Mouse (Mus musculus): Measurements from ENCODE around the gene Inpp4b. TPM values are rescaled to one million over a fixed set of nuclear protein-coding genes. Genes with fewer than 3 reads are reported as not detected.

The Inpp4b gene
- polyA plus RNA-seq, 1 experiment from 2014 or later = 10.1 TPM

- no peak overlapping the region for H3K9ac ChIP-seq (replicated peaks; ENCODE audit: low read depth, low read length)
- 84% methylated on average over 3 of the region's 3 CpGs for WGBS
- no peak overlapping the region for H3K27ac ChIP-seq (ENCODE audit: low read depth, low read length)
- no peaks in the 10 kb centered on the region for H3K4me1 ChIP-seq (ENCODE audit: control insufficient read depth, insufficient read depth, low read length)
- no peak overlapping the region for H3K4me2 ChIP-seq (ENCODE audit: low read depth, low read length)
- no peaks in the 10 kb centered on the region for H3K36me3 ChIP-seq (ENCODE audit: control insufficient read depth, insufficient read depth, low read length)
- H3K27me3 ChIP-seq (ENCODE audit: control insufficient read depth, insufficient read depth, low read length) = no peaks in the 10 kb centered on the region
- H3K9me3 ChIP-seq (ENCODE audit: control insufficient read depth, low read length) = no peaks in the 10 kb centered on the region
- ATAC-seq (ENCODE audit: low read depth) = no peak
- no peak overlapping the region for H3K4me3 ChIP-seq (ENCODE audit: low read depth, low read length)
Measured at GRCm38 (mm10) chr8:81867020-81867419, 524.7 kb downstream of the Inpp4b start.

GRCm38 (mm10) chr8:81870466-81870865, 528.1 kb downstream of the Inpp4b start:
- Histone ChIP-seq H3K4me2 (ENCODE audit: low read depth, low read length) (no peak overlapping the region), H3K9ac (replicated peaks; ENCODE audit: low read depth, low read length) (no peak overlapping the region), H3K27ac (ENCODE audit: low read depth, low read length) (no peak overlapping the region), H3K4me3 (ENCODE audit: low read depth, low read length) (no peak overlapping the region), H3K27me3 (ENCODE audit: control insufficient read depth, insufficient read depth, low read length) (no peaks in the 10 kb centered on the region), H3K4me1 (ENCODE audit: control insufficient read depth, insufficient read depth, low read length) (no peaks in the 10 kb centered on the region), H3K36me3 (ENCODE audit: control insufficient read depth, insufficient read depth, low read length) (no peaks in the 10 kb centered on the region), H3K9me3 (ENCODE audit: control insufficient read depth, low read length) (no peaks in the 10 kb centered on the region)
- no peak for ATAC-seq (ENCODE audit: low read depth)
- 90% methylated on average over 2 of the region's 2 CpGs for WGBS

GRCm38 (mm10) chr8:81880071-81880470, 537.7 kb downstream of the Inpp4b start:
- Histone ChIP-seq H3K27me3 (ENCODE audit: control insufficient read depth, insufficient read depth, low read length) (no peaks in the 10 kb centered on the region), H3K4me3 (ENCODE audit: low read depth, low read length) (no peak overlapping the region), H3K9ac (replicated peaks; ENCODE audit: low read depth, low read length) (no peak overlapping the region), H3K36me3 (ENCODE audit: control insufficient read depth, insufficient read depth, low read length) (no peaks in the 10 kb centered on the region), H3K27ac (ENCODE audit: low read depth, low read length) (no peak overlapping the region), H3K4me1 (ENCODE audit: control insufficient read depth, insufficient read depth, low read length) (no peaks in the 10 kb centered on the region), H3K4me2 (ENCODE audit: low read depth, low read length) (no peak overlapping the region), H3K9me3 (ENCODE audit: control insufficient read depth, low read length) (no peaks in the 10 kb centered on the region)
- WGBS = 81% methylated on average over 3 of the region's 3 CpGs
- ATAC-seq (ENCODE audit: low read depth) = no peak

DNA sequence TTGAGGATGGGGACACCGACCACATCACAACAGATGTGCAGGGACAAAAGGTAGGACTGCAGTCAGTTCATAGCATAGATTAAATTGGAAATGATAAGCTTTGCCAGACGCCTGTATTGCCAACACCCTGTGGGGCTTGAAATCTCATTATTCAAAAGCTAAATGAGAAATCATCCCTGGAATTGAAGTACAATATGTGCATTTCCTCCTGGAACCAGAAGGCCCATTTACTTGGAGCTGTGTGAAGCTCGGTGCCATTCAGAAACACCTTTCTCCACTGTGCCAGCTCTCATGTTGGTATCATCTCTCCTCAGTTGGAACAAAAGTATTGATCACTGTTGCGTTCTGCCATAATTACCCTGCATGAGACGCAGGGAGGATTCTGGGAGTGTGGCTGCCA, 541.8 kb downstream of the Inpp4b start:
- no peaks in the 10 kb centered on the region for H3K36me3 ChIP-seq (ENCODE audit: control insufficient read depth, insufficient read depth, low read length)
- no peak overlapping the region for H3K4me3 ChIP-seq (ENCODE audit: low read depth, low read length)
- ATAC-seq (ENCODE audit: low read depth) = no peak
- H3K27me3 ChIP-seq (ENCODE audit: control insufficient read depth, insufficient read depth, low read length) = no peaks in the 10 kb centered on the region
- no peak overlapping the region for H3K9ac ChIP-seq (replicated peaks; ENCODE audit: low read depth, low read length)
- no peak overlapping the region for H3K27ac ChIP-seq (ENCODE audit: low read depth, low read length)
- H3K4me2 ChIP-seq (ENCODE audit: low read depth, low read length) = no peak overlapping the region
- no peaks in the 10 kb centered on the region for H3K9me3 ChIP-seq (ENCODE audit: control insufficient read depth, low read length)
- 77% methylated on average over 5 of the region's 5 CpGs for WGBS
- no peaks in the 10 kb centered on the region for H3K4me1 ChIP-seq (ENCODE audit: control insufficient read depth, insufficient read depth, low read length)

DNA sequence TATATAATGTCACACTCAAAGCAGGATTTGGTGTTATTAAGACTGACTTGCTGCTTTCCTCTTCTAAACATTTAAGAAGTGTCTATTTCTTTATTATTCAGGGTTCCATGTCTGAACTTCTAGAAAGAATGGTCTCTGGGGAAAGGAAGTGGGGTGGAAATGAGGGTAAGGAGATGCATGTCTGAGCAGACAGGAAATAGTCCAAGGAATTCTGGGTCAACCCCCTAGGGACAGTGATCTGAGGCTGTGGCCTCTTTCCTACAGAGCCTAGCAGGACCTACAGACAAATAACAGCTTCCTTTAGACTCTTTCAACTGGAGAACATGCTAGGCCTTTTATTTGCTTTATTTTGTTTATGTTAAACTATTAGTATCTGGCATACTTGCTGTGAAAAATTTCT, 546.5 kb downstream of the Inpp4b start:
- H3K4me2 ChIP-seq (ENCODE audit: low read depth, low read length) = no peak overlapping the region
- no peaks in the 10 kb centered on the region for H3K9me3 ChIP-seq (ENCODE audit: control insufficient read depth, low read length)
- no peaks in the 10 kb centered on the region for H3K36me3 ChIP-seq (ENCODE audit: control insufficient read depth, insufficient read depth, low read length)
- no peak for ATAC-seq (ENCODE audit: low read depth)
- no peak overlapping the region for H3K9ac ChIP-seq (replicated peaks; ENCODE audit: low read depth, low read length)
- no peak overlapping the region for H3K27ac ChIP-seq (ENCODE audit: low read depth, low read length)
- H3K4me1 ChIP-seq (ENCODE audit: control insufficient read depth, insufficient read depth, low read length) = no peaks in the 10 kb centered on the region
- no peak overlapping the region for H3K4me3 ChIP-seq (ENCODE audit: low read depth, low read length)
- H3K27me3 ChIP-seq (ENCODE audit: control insufficient read depth, insufficient read depth, low read length) = no peaks in the 10 kb centered on the region

GRCm38 (mm10) chr8:81893292-81893691, 550.9 kb downstream of the Inpp4b start:
- Histone ChIP-seq H3K4me3 (ENCODE audit: low read depth, low read length) (no peak overlapping the region), H3K36me3 (ENCODE audit: control insufficient read depth, insufficient read depth, low read length) (no peaks in the 10 kb centered on the region), H3K9ac (replicated peaks; ENCODE audit: low read depth, low read length) (no peak overlapping the region), H3K9me3 (ENCODE audit: control insufficient read depth, low read length) (no peaks in the 10 kb centered on the region), H3K4me1 (ENCODE audit: control insufficient read depth, insufficient read depth, low read length) (no peaks in the 10 kb centered on the region), H3K27ac (ENCODE audit: low read depth, low read length) (no peak overlapping the region), H3K4me2 (ENCODE audit: low read depth, low read length) (no peak overlapping the region), H3K27me3 (ENCODE audit: control insufficient read depth, insufficient read depth, low read length) (no peaks in the 10 kb centered on the region)
- WGBS = 76% methylated on average over 1 of the region's 1 CpGs
- no peak for ATAC-seq (ENCODE audit: low read depth)

DNA sequence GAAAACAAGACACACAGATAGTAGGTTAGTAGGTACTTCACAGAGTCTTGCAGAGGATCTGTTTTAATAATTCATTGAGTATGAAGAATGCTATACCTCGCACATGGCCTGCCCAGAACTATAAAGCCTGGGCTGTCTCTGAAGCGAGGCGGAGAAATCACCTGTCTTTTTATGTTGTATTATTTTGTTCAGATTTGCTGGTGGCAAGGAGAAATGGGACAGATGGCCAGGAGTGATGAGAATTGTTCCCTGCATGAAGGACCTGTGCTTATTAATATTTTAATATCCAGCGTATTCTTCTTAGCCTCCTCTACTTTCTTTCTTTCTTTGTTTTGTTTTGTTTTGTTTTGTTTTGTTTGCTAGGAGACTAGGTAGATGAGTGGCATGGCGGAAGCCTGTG, 604.5 kb downstream of the Inpp4b start:
- Histone ChIP-seq H3K4me1 (ENCODE audit: control insufficient read depth, insufficient read depth, low read length) (no peaks in the 10 kb centered on the region), H3K36me3 (ENCODE audit: control insufficient read depth, insufficient read depth, low read length) (no peaks in the 10 kb centered on the region), H3K9ac (replicated peaks; ENCODE audit: low read depth, low read length) (no peak overlapping the region), H3K4me2 (ENCODE audit: low read depth, low read length) (no peak overlapping the region), H3K4me3 (ENCODE audit: low read depth, low read length) (no peak overlapping the region), H3K9me3 (ENCODE audit: control insufficient read depth, low read length) (no peaks in the 10 kb centered on the region), H3K27me3 (ENCODE audit: control insufficient read depth, insufficient read depth, low read length) (no peaks in the 10 kb centered on the region), H3K27ac (ENCODE audit: low read depth, low read length) (no peak overlapping the region)
- WGBS = 87% methylated on average over 5 of the region's 5 CpGs
- no peak for ATAC-seq (ENCODE audit: low read depth)

DNA sequence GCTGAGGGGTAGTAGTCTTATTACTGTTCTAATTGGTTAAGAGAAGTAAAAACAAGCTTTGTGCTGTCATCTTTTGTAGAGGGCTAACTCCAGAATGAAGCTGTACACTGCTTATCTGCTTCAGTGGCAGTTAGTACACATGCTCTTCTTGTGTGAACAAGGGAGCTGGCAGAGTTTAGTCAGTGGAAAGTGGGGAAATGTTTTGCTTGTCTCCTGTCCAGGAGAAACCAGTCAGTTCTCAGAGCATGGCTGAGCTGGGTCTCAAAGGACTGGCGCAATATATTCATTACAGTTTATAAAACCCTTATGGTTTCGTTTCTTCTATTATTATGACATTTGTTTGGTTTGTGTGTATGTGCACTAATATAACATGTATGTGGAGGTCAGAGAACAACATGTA, 610.7 kb downstream of the Inpp4b start:
- Histone ChIP-seq H3K27me3 (ENCODE audit: control insufficient read depth, insufficient read depth, low read length) (no peaks in the 10 kb centered on the region), H3K4me3 (ENCODE audit: low read depth, low read length) (no peak overlapping the region), H3K27ac (ENCODE audit: low read depth, low read length) (no peak overlapping the region), H3K4me2 (ENCODE audit: low read depth, low read length) (no peak overlapping the region), H3K9ac (replicated peaks; ENCODE audit: low read depth, low read length) (no peak overlapping the region), H3K9me3 (ENCODE audit: control insufficient read depth, low read length) (no peaks in the 10 kb centered on the region), H3K4me1 (ENCODE audit: control insufficient read depth, insufficient read depth, low read length) (no peaks in the 10 kb centered on the region), H3K36me3 (ENCODE audit: control insufficient read depth, insufficient read depth, low read length) (no peaks in the 10 kb centered on the region)
- 80% methylated on average over 2 of the region's 2 CpGs for WGBS
- no peak for ATAC-seq (ENCODE audit: low read depth)

DNA sequence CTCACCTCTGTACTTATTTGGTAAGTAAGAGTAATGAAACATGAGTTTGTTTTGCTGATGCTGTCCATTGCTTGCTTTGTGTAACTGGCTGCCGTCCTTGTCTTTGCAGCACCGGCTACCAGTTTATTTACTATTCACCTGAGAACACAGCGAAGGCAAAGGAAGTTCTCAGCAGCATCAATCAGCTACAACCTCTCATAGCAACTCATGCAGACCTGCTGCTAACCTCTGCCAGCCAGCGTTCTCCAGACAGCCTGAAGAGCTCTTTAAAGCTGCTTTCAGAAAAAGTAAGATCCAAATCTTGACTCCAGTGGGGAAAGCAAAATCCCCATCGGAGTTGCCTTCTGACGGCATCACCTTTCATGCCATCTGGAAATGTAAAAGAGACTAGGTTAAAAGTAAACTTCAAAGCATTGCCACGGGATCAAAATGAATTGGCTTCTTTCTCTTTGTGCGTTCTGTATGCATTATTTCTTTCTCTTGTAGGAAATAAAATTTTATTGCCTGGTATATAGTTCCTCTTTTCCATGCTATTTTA, 642.8 kb downstream of the Inpp4b start:
- ATAC-seq (ENCODE audit: low read depth) = no peak
- Histone ChIP-seq H3K4me3 (ENCODE audit: low read depth, low read length) (no peak overlapping the region), H3K27ac (ENCODE audit: low read depth, low read length) (no peak overlapping the region), H3K36me3 (ENCODE audit: control insufficient read depth, insufficient read depth, low read length) (no peaks in the 10 kb centered on the region), H3K9ac (replicated peaks; ENCODE audit: low read depth, low read length) (no peak overlapping the region), H3K9me3 (ENCODE audit: control insufficient read depth, low read length) (no peaks in the 10 kb centered on the region), H3K4me2 (ENCODE audit: low read depth, low read length) (no peak overlapping the region), H3K27me3 (ENCODE audit: control insufficient read depth, insufficient read depth, low read length) (no peaks in the 10 kb centered on the region), H3K4me1 (ENCODE audit: control insufficient read depth, insufficient read depth, low read length) (no peaks in the 10 kb centered on the region)
- 55% methylated on average over 8 of the region's 8 CpGs for WGBS

DNA sequence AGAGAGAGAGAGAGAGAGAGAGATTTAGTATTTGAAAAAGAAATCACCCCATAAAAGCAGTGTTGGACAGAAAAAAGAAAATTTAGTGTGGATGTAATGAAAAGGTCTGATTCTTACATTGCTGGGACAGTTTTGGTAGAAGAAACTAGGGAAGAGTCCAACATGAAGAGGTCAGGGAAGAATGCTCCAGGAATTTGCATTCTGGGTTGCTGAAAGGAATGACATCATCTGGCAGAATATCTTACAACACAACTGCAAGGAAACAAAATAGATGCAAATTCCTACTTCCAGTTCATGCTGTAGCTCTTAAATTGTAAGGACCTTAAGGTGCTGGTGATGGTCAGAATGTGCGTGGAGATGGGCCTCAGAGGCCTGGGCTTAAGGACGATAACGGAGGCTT, 650.6 kb downstream of the Inpp4b start:
- Histone ChIP-seq H3K9me3 (ENCODE audit: control insufficient read depth, low read length) (no peaks in the 10 kb centered on the region), H3K27me3 (ENCODE audit: control insufficient read depth, insufficient read depth, low read length) (no peaks in the 10 kb centered on the region), H3K27ac (ENCODE audit: low read depth, low read length) (no peak overlapping the region), H3K4me2 (ENCODE audit: low read depth, low read length) (no peak overlapping the region), H3K9ac (replicated peaks; ENCODE audit: low read depth, low read length) (no peak overlapping the region), H3K4me1 (ENCODE audit: control insufficient read depth, insufficient read depth, low read length) (no peaks in the 10 kb centered on the region), H3K4me3 (ENCODE audit: low read depth, low read length) (no peak overlapping the region), H3K36me3 (ENCODE audit: control insufficient read depth, insufficient read depth, low read length) (no peaks in the 10 kb centered on the region)
- no peak for ATAC-seq (ENCODE audit: low read depth)
- WGBS = 92% methylated on average over 3 of the region's 3 CpGs
